Mouse (Mus musculus) forebrain, embryonic 10.5 days (tissue): ENCODE measurements around the gene Abcf2. TPM values are rescaled to one million over a fixed set of nuclear protein-coding genes. Genes with fewer than 3 reads are reported as not detected.
"Not testable (repeated sequence)": the region's sequence is repeated elsewhere in the genome, so short reads cannot be mapped to it uniquely, and the experiment has no call there.

Source experiments
- DNase-seq: peaks from one replicate; pipeline ENCODE4 v3.0.0-alpha.2; 2017; ENCODE audit warnings: low spot score; ENCODE audit errors: extremely low spot score
- H3K27ac ChIP-seq: fragments of 300-500 bp; sonication (generic); 2 replicates; pipeline ENCODE4 v1.5.1; 2016; ENCODE audit warnings: mild to moderate bottlenecking
- H3K27me3 ChIP-seq: fragments of 300-500 bp; sonication (generic); 2 replicates; pipeline ENCODE4 v1.6.1; 2016; ENCODE audit warnings: mild to moderate bottlenecking; ENCODE audit not compliant: poor library complexity, severe bottlenecking
- H3K36me3 ChIP-seq: fragments of 300-500 bp; sonication (generic); replicated peaks from 2 replicates; pipeline ENCODE4 v1.6.1; 2016; ENCODE audit warnings: mild to moderate bottlenecking, moderate library complexity
- H3K4me1 ChIP-seq: fragments of 300-500 bp; sonication (generic); 2 replicates; pipeline ENCODE4 v1.6.1; 2016
- H3K4me3 ChIP-seq: fragments of 300-500 bp; sonication (generic); 2 replicates; pipeline ENCODE4 v1.5.1; 2016; ENCODE audit warnings: mild to moderate bottlenecking, moderate library complexity
- H3K9me3 ChIP-seq: fragments of 300-500 bp; sonication (generic); 2 replicates; pipeline ENCODE4 v1.6.1; 2016; ENCODE audit warnings: mild to moderate bottlenecking, moderate library complexity
- WGBS: fragments of 180-500 bp; shearing (Covaris S2); methylation state at CpG from one replicate; pipeline ENCODE4 v1.1.7; 2016; 5-methylcytosine and 5-hydroxymethylcytosine counted together
- polyA plus RNA-seq: library from polyadenylated mRNA; unstranded; fragments of >200 nt; fragmentation: Nextera tagmentation; extraction: Ambion mirVana; gene quantifications from 2 replicates; pipeline ENCODE4 v1.2.1, GENCODE M21; 2016

The Abcf2 gene
- polyA plus RNA-seq, 1 experiment from 2014 or later, result 193 TPM

DNA sequence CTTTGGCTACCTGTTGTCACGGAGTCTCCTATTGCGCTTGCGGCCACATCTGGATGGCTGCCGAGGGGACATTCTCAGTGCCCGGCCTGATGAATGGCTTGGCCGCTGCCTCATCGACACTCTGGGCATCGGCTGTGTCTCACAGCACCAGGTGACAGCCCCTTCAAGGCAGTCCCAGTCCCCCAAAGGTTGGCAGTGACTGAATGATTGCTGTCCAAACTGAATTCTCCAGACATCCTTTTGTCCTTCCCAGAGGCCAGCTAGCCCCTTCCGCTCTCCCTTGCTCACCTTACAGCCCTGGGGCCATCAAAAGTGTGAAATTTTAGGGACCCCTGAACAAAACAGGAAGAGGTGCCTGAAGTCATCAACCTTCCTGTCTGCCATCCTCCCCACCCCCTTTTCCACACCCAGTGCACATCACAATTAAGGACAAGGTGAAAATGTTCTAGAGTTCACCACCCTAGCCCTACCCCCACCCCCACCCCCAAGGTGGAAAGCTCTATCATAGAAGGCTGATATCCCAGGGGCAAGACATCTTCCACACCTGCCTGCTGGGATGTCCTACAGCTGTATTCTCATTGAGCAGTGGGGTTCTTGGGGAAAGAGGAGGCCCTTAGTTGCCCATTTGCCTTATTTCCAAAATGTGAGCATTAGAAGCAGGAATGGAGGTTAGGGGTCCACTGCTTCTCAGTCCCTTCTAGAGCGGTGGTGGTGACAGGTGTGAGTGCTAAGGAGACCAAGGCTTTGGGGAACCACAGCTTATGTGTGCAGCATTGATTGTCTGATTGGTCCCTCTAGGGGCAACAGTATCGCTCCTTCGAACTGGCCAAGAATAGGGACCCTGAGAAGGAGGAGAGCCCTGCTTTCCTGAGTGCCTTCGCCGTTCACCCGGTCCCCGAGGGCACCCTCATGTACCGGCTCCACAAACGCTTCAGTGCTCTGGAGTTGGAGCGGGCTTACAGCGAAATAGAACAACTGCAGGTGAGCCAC lies 12.5 kb upstream of the Abcf2 start:
- peaks cover 64% of the 10 kb centered on the region for H3K4me1 ChIP-seq

DNA sequence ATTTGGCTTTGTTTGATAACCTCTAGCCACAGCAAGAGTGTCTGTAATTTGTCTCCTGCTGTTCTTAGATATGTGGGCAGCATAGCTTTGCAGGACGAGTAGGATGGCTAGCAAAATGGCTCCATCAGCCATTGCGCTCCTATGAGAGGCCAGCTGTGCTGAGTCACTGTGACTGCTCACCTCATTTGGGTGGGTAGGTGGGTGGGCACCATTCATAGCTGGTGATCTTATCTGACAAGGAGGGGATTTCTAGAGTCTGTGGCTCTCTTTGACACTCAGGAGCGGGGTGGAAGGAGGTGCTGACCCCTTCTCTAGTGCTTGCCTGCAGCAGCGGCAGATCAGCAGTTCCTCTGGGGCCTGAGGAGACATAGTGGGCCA lies 9.9 kb upstream of the Abcf2 start:
- Histone ChIP-seq H3K36me3 (peaks cover 43% of the 10 kb centered on the region), H3K9me3 (no peaks in the 10 kb centered on the region), H3K4me3 (peak overlapping the region; percentile 95), H3K27me3 (peaks cover 23% of the 10 kb centered on the region), H3K27ac (peak overlapping the region; percentile 88), H3K4me1 (peaks cover 45% of the 10 kb centered on the region)
- WGBS, result 32% methylated on average over 4 of the region's 4 CpGs
- DNase-seq, result no peak

More for the DNA sequence above, 12.5 kb upstream of the Abcf2 start:
- peaks cover 47% of the 10 kb centered on the region for H3K27me3 ChIP-seq
- H3K36me3 ChIP-seq, result peaks cover 69% of the 10 kb centered on the region
- H3K9me3 ChIP-seq, result no peaks in the 10 kb centered on the region
- H3K4me3 ChIP-seq, result no peak overlapping the region
- no peak overlapping the region for H3K27ac ChIP-seq
- 88% methylated on average over 20 of the region's 20 CpGs for WGBS
- DNase-seq, result no peak

GRCm38 (mm10) chr5:24586547-24587199 lies 9.4 kb upstream of the Abcf2 start, which contains the start of gene Chpf2:
Gene Chpf2, plus strand, starts transcription at chr5:24586741.
- H3K9me3 ChIP-seq, result no peaks in the 10 kb centered on the region
- H3K27ac ChIP-seq, result peak within 1 kb of the TSS; percentile 88
- peaks cover 37% of the 10 kb centered on the region for H3K36me3 ChIP-seq
- peak within 1 kb of the TSS; percentile 95 for H3K4me3 ChIP-seq
- peaks cover 18% of the 10 kb centered on the region for H3K27me3 ChIP-seq
- peaks cover 40% of the 10 kb centered on the region for H3K4me1 ChIP-seq
- peak; percentile 88 for DNase-seq
- WGBS, result under 1% methylated on average over 43 of the region's 43 CpGs

DNA sequence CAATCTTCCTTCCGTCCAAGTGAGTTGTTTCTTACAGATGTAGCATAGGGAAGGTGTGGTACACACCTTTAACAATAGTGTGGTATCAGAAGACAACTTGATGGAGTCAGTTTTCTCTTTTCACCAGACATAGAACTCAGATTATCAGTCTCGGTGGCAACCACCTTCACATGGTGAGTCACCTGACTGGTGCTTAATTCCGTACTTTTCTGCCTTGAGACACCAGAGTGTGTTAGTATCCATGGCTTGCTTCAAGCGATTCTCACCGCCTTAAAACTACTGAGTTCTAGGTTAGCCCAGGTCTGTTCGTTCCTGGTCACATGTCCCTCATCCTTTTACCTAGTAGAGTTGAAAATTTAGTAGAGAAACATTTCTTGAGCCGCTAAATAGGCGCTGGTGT lies 8.8 kb upstream of the Abcf2 start:
- Histone ChIP-seq H3K4me1 (peaks cover 34% of the 10 kb centered on the region), H3K27ac (peak overlapping the region; percentile 88), H3K9me3 (no peaks in the 10 kb centered on the region), H3K36me3 (peaks cover 32% of the 10 kb centered on the region), H3K27me3 (peaks cover 12% of the 10 kb centered on the region), H3K4me3 (peak overlapping the region; percentile 95)
- 8% methylated on average over 8 of the region's 8 CpGs for WGBS
- DNase-seq, result no peak

DNA sequence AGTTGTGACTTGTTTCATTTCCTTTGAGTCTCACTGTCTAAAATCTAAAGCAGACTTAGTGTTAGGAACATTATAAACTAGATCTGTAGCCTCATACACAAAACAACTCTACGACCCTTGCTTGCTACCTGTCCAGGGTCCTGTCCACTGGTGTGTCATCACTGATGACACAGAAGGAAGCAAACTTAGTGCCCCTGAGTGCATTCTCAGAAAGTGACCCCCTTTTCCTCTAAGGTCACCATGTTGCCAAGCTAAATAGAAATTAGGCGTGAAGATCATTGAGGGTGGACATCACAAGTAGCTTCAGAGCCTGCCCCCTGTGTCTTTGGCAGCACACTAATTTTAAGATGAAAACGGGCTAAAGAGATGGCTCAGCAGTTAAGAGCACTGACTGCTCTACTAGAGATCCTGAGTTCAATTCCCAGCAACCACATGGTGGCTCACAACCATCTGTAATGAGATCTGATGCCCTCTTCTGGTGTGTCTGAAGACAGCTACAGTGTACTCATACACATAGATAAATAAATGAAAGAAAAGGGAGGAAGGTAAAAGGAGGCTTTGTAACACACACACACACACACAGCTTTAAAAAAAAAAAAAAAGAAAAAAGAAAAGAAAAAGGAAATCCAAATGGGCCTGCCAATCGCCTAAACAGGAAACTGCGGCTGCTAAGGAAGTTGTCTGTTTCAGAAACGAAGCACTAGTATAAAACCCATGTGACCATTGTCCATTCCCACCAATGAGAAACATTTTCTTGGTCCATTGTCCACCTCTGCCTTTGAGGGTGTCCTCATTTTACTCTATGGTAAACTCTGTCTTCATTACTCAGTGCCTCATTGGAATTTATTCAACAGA lies 1.1 kb upstream of the Abcf2 start:
- DNase-seq, result no peak
- H3K36me3 ChIP-seq, result peaks cover 23% of the 10 kb centered on the region
- peak overlapping the region; percentile 91 for H3K4me3 ChIP-seq
- peaks cover 24% of the 10 kb centered on the region for H3K4me1 ChIP-seq
- 70% methylated on average over 6 of the region's 6 CpGs for WGBS
- H3K9me3 ChIP-seq, result no peaks in the 10 kb centered on the region
- H3K27me3 ChIP-seq, result no peaks in the 10 kb centered on the region
- H3K27ac ChIP-seq, result peak overlapping the region; percentile 93

DNA sequence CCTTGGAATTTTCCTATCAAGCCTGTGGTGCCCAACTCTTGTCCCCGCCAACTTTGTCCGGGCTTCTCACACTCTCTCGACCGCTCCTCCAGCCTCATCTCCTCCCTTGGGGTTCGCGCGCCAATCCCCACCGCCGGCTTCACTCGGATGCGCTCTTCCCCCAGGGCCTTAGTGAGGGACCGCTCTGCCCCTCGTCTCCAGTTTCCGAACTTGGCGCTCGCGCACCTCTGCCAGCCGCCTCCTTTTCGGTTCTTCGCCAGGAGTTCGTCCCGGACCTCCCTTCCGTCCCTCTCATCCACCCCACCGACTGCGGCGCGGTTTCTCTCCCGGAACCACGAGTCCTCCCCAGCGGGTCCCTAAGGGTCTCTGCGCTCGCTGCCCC lies 475 bp downstream of the Abcf2 start:
- under 1% methylated on average over 32 of the region's 32 CpGs for WGBS
- no peaks in the 10 kb centered on the region for H3K27me3 ChIP-seq
- H3K9me3 ChIP-seq, result no peaks in the 10 kb centered on the region
- peaks cover 24% of the 10 kb centered on the region for H3K4me1 ChIP-seq
- no peak for DNase-seq
- peak overlapping the region; percentile 91 for H3K4me3 ChIP-seq
- H3K27ac ChIP-seq, result peak overlapping the region; percentile 93
- H3K36me3 ChIP-seq, result peaks cover 38% of the 10 kb centered on the region

DNA sequence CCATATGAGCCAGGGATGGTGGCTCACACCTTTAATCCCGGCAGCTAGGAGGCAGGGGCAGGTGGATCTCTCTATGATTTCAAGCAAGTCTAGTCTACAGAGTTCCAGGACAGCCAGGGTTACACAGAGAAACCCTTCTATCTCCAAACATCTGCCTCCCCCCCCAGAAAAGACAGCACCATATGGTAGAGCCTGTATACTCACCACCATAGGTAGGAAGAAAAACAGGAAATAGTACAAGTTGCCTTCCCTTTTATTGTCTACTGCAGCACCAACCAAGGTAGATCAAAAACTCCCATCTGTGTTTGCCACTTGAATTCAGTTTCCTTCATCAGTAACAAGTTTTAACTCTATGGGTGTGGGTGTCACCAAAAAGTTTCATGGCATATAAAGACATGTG lies 1.3 kb downstream of the Abcf2 start:
- Histone ChIP-seq H3K27me3 (no peaks in the 10 kb centered on the region), H3K4me3 (peak overlapping the region; percentile 91), H3K4me1 (peaks cover 24% of the 10 kb centered on the region), H3K9me3 (no peaks in the 10 kb centered on the region), H3K27ac (no peak overlapping the region), H3K36me3 (peaks cover 46% of the 10 kb centered on the region)
- DNase-seq, result no peak
- 87% methylated on average over 1 of the region's 1 CpGs for WGBS

DNA sequence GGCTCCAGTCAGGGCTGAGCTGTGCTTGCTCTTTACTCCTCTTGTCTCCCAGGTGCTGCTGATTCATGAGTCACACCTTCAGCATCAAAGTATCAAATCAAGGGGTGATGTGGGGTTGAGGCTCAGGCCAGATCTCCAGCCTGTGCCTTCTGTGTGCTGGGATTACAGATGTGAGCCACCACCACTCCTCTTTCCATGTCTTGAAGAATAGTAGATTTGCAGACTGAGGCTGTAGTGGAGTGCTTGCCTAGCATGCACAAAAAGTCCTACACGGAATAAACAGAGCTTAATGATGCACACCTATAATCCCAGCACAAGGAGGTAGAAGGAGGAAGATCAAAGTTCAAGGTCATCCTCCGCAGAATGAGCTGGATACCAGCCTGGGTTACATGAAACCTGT lies 20.6 kb downstream of the Abcf2 start, which contains the start of gene 4931409K22Rik:
4931409K22Rik (minus strand) TSS at position 101 of the 400 bp plus-strand sequence.
- 77% methylated on average over 2 of the region's 2 CpGs for WGBS
- Histone ChIP-seq H3K36me3 (no peaks in the 10 kb centered on the region), H3K27me3 (peaks cover 12% of the 10 kb centered on the region; the same call in 1 of the 2 replicates), H3K4me3 (no peak within 1 kb of the TSS), H3K4me1 (peaks cover 10% of the 10 kb centered on the region), H3K27ac (no peak within 1 kb of the TSS), H3K9me3 (no peaks in the 10 kb centered on the region; the same call in 1 of the 2 replicates)
- no peak for DNase-seq

- peaks cover 24% of the 10 kb centered on the region for H3K4me1 ChIP-seq
- WGBS, result 95% methylated on average over 7 of the region's 7 CpGs
- not testable (repeated sequence) for H3K4me3 ChIP-seq, H3K27ac ChIP-seq, H3K36me3 ChIP-seq, DNase-seq, H3K9me3 ChIP-seq
- H3K27me3 ChIP-seq, result peaks cover 26% of the 10 kb centered on the region
Observed at GRCm38 (mm10) chr5:24555335-24555734, 21.9 kb downstream of the Abcf2 start.

- H3K4me1 ChIP-seq, result peaks cover 25% of the 10 kb centered on the region
- peaks cover 35% of the 10 kb centered on the region for H3K27me3 ChIP-seq
- H3K4me3 ChIP-seq, result no peak overlapping the region
- no peaks in the 10 kb centered on the region for H3K36me3 ChIP-seq
- DNase-seq, result no peak
- whole genome bisulfite sequencing, result 80% methylated on average over 5 of the region's 5 CpGs
- H3K9me3 ChIP-seq, result no peaks in the 10 kb centered on the region; the same call in 1 of the 2 replicates
- no peak overlapping the region for H3K27ac ChIP-seq
Observed at GRCm38 (mm10) chr5:24553621-24554244, 23.5 kb downstream of the Abcf2 start.

- Histone ChIP-seq H3K27ac (peak overlapping the region; percentile 70), H3K4me1 (peaks cover 25% of the 10 kb centered on the region), H3K27me3 (peaks cover 35% of the 10 kb centered on the region), H3K4me3 (peak overlapping the region; percentile 31; the same call in 1 of the 2 replicates), H3K36me3 (no peaks in the 10 kb centered on the region), H3K9me3 (no peaks in the 10 kb centered on the region; the same call in 1 of the 2 replicates)
- no peak for DNase-seq
- WGBS, result 47% methylated on average over 2 of the region's 2 CpGs
Observed at GRCm38 (mm10) chr5:24551317-24551688, 26.0 kb downstream of the Abcf2 start.
